Mouse (Mus musculus): ENCODE measurements around the gene Csf2. TPM values are rescaled to one million over a fixed set of nuclear protein-coding genes. Genes with fewer than 3 reads are reported as not detected.

Gene Csf2
- polyA plus RNA-seq, 1 experiment, result not detected

DNA sequence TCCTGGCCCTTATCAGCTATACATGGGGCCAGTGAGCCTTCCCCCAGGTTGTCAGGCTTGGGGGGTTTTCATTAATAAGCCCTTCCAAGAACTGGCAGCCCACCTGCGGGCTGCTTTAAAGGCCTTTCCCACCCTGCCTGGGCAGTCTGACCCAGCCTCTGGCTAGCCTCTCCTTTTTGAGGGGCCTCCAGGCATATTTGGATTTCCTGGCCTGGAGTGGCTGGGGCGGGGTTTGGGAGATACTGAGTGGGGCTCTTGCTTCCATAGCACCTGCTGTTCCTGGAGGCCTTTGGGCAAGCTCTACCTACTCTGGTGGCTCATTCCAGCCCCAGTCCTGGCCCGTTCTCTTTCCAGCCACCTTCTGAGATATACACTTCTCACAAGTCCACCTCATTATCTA, 281 bp upstream of the Csf2 start:
- Histone ChIP-seq H3K79me2 (ENCODE audit: control insufficient read depth, insufficient read depth) (no peaks in the 10 kb centered on the region), H3K36me3 (ENCODE audit: control insufficient read depth, insufficient read depth) (no peaks in the 10 kb centered on the region), H3K79me3 (ENCODE audit: low read depth) (no peaks in the 10 kb centered on the region), H3K27me3 (ENCODE audit: control insufficient read depth, insufficient read depth, insufficient read length) (no peaks in the 10 kb centered on the region), H3ac (ENCODE audit: control insufficient read depth, insufficient read length, low read depth) (no peak overlapping the region), H3K4me3 (ENCODE audit: insufficient read depth, poor library complexity, severe bottlenecking) (no peak overlapping the region)
- TF ChIP-seq MYOD1 (IDR thresholded peaks at IDR 0.05; ENCODE audit: control insufficient read depth, insufficient read length, low read depth), result no peak
- TF ChIP-seq CEBPB (IDR thresholded peaks at IDR 0.05; ENCODE audit: low read depth), result no peak
- no peak for TF ChIP-seq FOSL1 (IDR thresholded peaks at IDR 0.05; ENCODE audit: insufficient read depth, low read length, poor library complexity, severe bottlenecking)
- no peak for TF ChIP-seq MAX (IDR thresholded peaks at IDR 0.05)
- TF ChIP-seq MYOG (IDR thresholded peaks at IDR 0.05; ENCODE audit: control insufficient read depth, extremely low read depth, insufficient read length), result no peak
- TF ChIP-seq USF1 (IDR thresholded peaks at IDR 0.05; ENCODE audit: low read depth), result no peak
- no peak for TF ChIP-seq CTCF (IDR thresholded peaks at IDR 0.05; ENCODE audit: control insufficient read depth, insufficient read depth, insufficient read length)

DNA sequence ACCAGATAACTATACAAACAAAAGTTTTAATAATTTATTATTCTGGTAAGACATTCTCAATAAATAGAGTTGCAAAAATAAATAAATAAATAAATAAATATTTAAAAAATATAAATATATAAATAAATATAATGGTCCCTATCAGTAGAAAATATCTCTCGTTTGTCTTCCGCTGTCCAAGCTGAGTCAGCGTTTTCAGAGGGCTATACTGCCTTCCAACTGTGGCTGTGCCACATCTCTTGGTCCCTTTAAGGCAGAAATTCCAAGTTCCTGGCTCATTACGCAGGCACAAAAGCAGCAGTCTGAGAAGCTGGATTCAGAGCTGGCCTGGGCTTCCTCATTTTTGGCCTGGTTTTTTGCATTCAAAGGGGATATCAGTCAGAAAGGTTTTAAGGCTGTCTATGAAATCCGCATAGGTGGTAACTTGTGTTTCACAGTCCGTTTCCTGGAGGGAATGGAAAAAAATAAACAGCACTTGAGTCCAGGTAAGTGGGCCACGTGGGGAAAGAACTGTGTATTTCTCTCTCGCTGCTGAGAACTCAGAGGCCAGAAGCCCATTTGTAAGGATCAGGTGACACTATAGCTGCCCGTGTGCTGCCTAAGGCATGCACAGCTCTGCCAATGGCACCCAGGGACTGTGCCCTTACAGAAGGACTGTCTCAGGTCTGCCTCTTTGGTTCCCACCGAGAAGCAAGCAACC, 2.1 kb downstream of the Csf2 start:
- Histone ChIP-seq H3K36me3 (ENCODE audit: control insufficient read depth, insufficient read depth) (no peaks in the 10 kb centered on the region), H3ac (ENCODE audit: control insufficient read depth, insufficient read length, low read depth) (no peak overlapping the region), H3K79me2 (ENCODE audit: control insufficient read depth, insufficient read depth) (no peaks in the 10 kb centered on the region), H3K27me3 (ENCODE audit: control insufficient read depth, insufficient read depth, insufficient read length) (no peaks in the 10 kb centered on the region), H3K79me3 (ENCODE audit: low read depth) (no peaks in the 10 kb centered on the region), H3K4me3 (ENCODE audit: insufficient read depth, poor library complexity, severe bottlenecking) (no peak overlapping the region)
- no peak for TF ChIP-seq CEBPB (IDR thresholded peaks at IDR 0.05; ENCODE audit: low read depth)

DNA sequence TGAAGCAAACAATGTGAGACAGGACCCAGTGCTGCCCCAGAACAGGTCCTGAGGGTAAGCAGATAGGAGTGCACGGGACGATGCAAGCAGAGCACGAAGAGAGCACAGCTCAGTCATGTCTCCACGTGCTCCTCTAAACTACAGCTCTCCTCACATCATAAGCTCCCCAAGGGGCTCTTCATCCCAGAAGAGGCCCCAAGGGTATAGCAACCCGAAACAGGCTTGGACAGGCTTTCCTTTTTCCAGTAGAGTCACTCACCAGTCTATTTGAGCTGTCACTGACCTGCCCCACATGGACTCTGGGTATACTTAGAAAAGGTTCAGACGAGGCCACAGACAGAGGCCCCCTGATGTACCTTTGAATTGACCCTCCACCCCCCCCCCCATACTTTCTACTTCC, 5.0 kb downstream of the Csf2 start:
- no peaks in the 10 kb centered on the region for H3K79me3 ChIP-seq (ENCODE audit: low read depth)
- TF ChIP-seq FOSL1 (IDR thresholded peaks at IDR 0.05; ENCODE audit: insufficient read depth, low read length, poor library complexity, severe bottlenecking), result no peak
- no peak for TF ChIP-seq MYOD1 (IDR thresholded peaks at IDR 0.05; ENCODE audit: control insufficient read depth, insufficient read length, low read depth)
- TF ChIP-seq USF1 (IDR thresholded peaks at IDR 0.05; ENCODE audit: low read depth), result no peak
- no peak for TF ChIP-seq MAX (IDR thresholded peaks at IDR 0.05)
- no peak for TF ChIP-seq MYOG (IDR thresholded peaks at IDR 0.05; ENCODE audit: control insufficient read depth, extremely low read depth, insufficient read length)
- no peak for TF ChIP-seq CEBPB (IDR thresholded peaks at IDR 0.05; ENCODE audit: low read depth)
- TF ChIP-seq CTCF (IDR thresholded peaks at IDR 0.05; ENCODE audit: control insufficient read depth, insufficient read depth, insufficient read length), result no peak
- H3K27me3 ChIP-seq (ENCODE audit: control insufficient read depth, insufficient read depth, insufficient read length), result no peaks in the 10 kb centered on the region
- no peaks in the 10 kb centered on the region for H3K36me3 ChIP-seq (ENCODE audit: control insufficient read depth, insufficient read depth)
- no peak overlapping the region for H3K4me3 ChIP-seq (ENCODE audit: insufficient read depth, poor library complexity, severe bottlenecking)
- no peaks in the 10 kb centered on the region for H3K79me2 ChIP-seq (ENCODE audit: control insufficient read depth, insufficient read depth)
- H3ac ChIP-seq (ENCODE audit: control insufficient read depth, insufficient read length, low read depth), result no peak overlapping the region

DNA sequence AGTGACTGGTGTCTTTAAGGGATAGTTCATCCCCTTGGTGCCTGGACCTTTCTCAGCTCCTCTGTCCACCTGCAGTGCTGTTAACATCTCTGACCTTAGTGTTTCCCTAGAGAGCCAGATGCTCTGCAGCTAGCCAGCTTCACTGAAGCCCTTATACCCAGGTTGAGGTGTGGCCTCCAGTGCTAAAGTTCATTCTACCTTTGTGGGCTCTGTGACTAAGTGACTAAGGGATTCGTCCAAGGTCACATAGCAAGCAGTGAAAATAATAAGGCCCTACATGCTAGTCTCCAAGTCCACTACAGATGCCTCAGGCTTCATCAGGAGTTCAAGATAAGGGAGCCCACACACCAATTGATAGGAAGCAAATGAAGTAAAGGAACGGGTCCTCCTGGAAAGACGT, 7.0 kb downstream of the Csf2 start:
- H3K36me3 ChIP-seq (ENCODE audit: control insufficient read depth, insufficient read depth), result no peaks in the 10 kb centered on the region
- H3K4me3 ChIP-seq (ENCODE audit: insufficient read depth, poor library complexity, severe bottlenecking), result no peak overlapping the region
- no peaks in the 10 kb centered on the region for H3K79me2 ChIP-seq (ENCODE audit: control insufficient read depth, insufficient read depth)
- no peaks in the 10 kb centered on the region for H3K79me3 ChIP-seq (ENCODE audit: low read depth)
- H3ac ChIP-seq (ENCODE audit: control insufficient read depth, insufficient read length, low read depth), result no peak overlapping the region
- no peaks in the 10 kb centered on the region for H3K27me3 ChIP-seq (ENCODE audit: control insufficient read depth, insufficient read depth, insufficient read length)
- no peak for TF ChIP-seq CTCF (IDR thresholded peaks at IDR 0.05; ENCODE audit: control insufficient read depth, insufficient read depth, insufficient read length)
- TF ChIP-seq MAX (IDR thresholded peaks at IDR 0.05), result no peak
- no peak for TF ChIP-seq MYOG (IDR thresholded peaks at IDR 0.05; ENCODE audit: control insufficient read depth, extremely low read depth, insufficient read length)
- no peak for TF ChIP-seq CEBPB (IDR thresholded peaks at IDR 0.05; ENCODE audit: low read depth)
- no peak for TF ChIP-seq MYOD1 (IDR thresholded peaks at IDR 0.05; ENCODE audit: control insufficient read depth, insufficient read length, low read depth)
- TF ChIP-seq FOSL1 (IDR thresholded peaks at IDR 0.05; ENCODE audit: insufficient read depth, low read length, poor library complexity, severe bottlenecking), result no peak
- TF ChIP-seq USF1 (IDR thresholded peaks at IDR 0.05; ENCODE audit: low read depth), result no peak

DNA sequence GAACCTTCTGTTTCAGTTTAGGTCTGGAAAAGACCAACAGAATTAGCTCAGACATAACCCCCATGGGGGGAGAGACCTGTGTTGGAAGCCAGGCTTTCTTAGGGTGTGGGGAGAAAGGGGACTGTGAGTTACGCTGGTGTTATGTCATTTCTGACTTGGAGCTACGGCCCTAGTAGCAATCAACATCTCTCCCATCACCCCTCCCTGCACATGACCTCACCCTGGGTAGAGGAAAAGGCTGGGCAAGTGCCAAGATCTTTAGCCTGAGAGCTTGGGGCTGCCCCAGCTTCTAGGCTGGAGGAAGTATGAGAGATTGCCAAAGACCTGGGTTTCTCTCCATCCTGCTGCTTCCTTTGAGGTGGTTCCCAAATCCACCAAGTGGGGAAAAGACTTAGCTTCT, 12.5 kb downstream of the Csf2 start:
- Histone ChIP-seq H3K4me3 (ENCODE audit: insufficient read depth, poor library complexity, severe bottlenecking) (no peak overlapping the region), H3ac (ENCODE audit: control insufficient read depth, insufficient read length, low read depth) (no peak overlapping the region), H3K27me3 (ENCODE audit: control insufficient read depth, insufficient read depth, insufficient read length) (no peaks in the 10 kb centered on the region)

DNA sequence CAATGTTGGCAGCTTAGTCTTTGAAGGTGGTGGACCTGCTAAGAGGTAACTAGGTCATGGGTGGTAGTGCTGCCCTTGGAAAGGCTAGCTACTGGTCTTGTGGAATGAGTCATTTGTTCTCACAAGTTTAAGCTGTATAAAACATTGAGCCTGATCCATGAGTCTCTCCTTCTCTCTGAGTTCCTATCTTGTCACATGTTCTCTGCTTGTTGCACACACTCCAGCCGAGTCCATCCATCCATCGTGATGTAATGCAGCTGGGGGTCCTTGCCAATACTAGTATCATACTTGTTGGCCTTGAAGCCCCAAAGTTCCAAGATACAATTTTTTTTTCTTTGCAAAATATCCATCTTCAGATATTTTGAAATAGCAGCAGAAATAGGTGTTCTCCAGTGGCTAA, 22.0 kb downstream of the Csf2 start:
- Histone ChIP-seq H3K79me2 (ENCODE audit: control insufficient read depth, insufficient read depth) (no peaks in the 10 kb centered on the region), H3K27me3 (ENCODE audit: control insufficient read depth, insufficient read depth, insufficient read length) (no peaks in the 10 kb centered on the region), H3K36me3 (ENCODE audit: control insufficient read depth, insufficient read depth) (no peaks in the 10 kb centered on the region), H3K79me3 (ENCODE audit: low read depth) (no peaks in the 10 kb centered on the region), H3K4me3 (ENCODE audit: insufficient read depth, poor library complexity, severe bottlenecking) (no peak overlapping the region), H3ac (ENCODE audit: control insufficient read depth, insufficient read length, low read depth) (no peak overlapping the region)
- no peak for TF ChIP-seq CEBPB (IDR thresholded peaks at IDR 0.05; ENCODE audit: low read depth)
- no peak for TF ChIP-seq MYOD1 (IDR thresholded peaks at IDR 0.05; ENCODE audit: control insufficient read depth, insufficient read length, low read depth)
- TF ChIP-seq FOSL1 (IDR thresholded peaks at IDR 0.05; ENCODE audit: insufficient read depth, low read length, poor library complexity, severe bottlenecking), result no peak

More for the DNA sequence above, 12.5 kb downstream of the Csf2 start:
- no peaks in the 10 kb centered on the region for H3K79me3 ChIP-seq (ENCODE audit: low read depth)
- H3K79me2 ChIP-seq (ENCODE audit: control insufficient read depth, insufficient read depth), result no peaks in the 10 kb centered on the region
- TF ChIP-seq MYOD1 (IDR thresholded peaks at IDR 0.05; ENCODE audit: control insufficient read depth, insufficient read length, low read depth), result no peak
- TF ChIP-seq MYOG (IDR thresholded peaks at IDR 0.05; ENCODE audit: control insufficient read depth, extremely low read depth, insufficient read length), result no peak
- no peak for TF ChIP-seq FOSL1 (IDR thresholded peaks at IDR 0.05; ENCODE audit: insufficient read depth, low read length, poor library complexity, severe bottlenecking)
- TF ChIP-seq CTCF (IDR thresholded peaks at IDR 0.05; ENCODE audit: control insufficient read depth, insufficient read depth, insufficient read length), result no peak
- no peak for TF ChIP-seq USF1 (IDR thresholded peaks at IDR 0.05; ENCODE audit: low read depth)
- no peak for TF ChIP-seq MAX (IDR thresholded peaks at IDR 0.05)
- no peaks in the 10 kb centered on the region for H3K36me3 ChIP-seq (ENCODE audit: control insufficient read depth, insufficient read depth)
